Mouse (Mus musculus) layer of hippocampus, postnatal 14 days (tissue): ENCODE results near the gene Eif4g1. TPM values are rescaled to one million over a fixed set of nuclear protein-coding genes. Genes with fewer than 3 reads are reported as not detected.

ENCODE experiments used
- DNase-seq, 2 experiments: peaks; one replicate each; pipeline ENCODE4 v3.0.0; 2021 to 2022; ENCODE audit warnings: low spot score in 2 of 2, mixed read lengths in 1 of 2
- total RNA-seq, 2 experiments: library from RNA; stranded (reverse); gene quantifications; 2 replicates each; pipeline ENCODE4 v1.2.3; 2021

Gene Eif4g1
- total RNA-seq, 2 experiments from 2014 or later, result 336 to 340 TPM

DNA sequence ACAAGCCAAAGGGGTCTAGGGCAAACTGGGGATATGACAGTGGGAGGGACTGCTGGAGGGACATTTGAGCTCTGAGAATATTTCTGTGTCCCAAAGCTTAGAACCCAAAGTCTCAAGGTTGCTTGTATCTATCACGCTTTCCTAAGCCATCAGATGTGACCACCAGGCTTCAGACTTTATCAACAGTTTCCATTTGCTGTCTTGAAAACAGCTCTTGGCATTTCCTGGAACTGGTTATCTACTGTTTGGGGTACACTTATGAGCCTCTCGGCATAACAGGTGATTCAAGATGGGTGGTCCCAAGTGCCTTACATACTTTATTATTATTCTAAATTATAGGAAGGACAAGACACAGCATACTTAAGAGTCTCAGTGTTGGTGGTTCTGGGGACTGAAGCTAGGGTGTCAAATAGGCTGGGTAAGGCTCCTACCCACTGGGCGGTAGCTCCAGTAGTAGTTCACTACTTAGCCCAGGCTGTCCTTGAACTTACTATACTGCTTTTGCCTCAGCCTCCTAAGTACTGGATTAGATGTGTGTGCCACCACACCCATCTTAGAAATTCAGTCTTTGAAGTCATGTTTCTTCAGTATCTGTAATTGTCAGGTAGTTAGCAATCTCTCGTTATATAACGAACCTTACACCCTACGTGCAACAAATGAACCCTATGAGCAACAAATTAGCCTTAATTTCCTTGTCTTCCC is 35.7 kb downstream of the Eif4g1 start:
- DNase-seq, result peak in 1 of 2 experiments; percentile 12

DNA sequence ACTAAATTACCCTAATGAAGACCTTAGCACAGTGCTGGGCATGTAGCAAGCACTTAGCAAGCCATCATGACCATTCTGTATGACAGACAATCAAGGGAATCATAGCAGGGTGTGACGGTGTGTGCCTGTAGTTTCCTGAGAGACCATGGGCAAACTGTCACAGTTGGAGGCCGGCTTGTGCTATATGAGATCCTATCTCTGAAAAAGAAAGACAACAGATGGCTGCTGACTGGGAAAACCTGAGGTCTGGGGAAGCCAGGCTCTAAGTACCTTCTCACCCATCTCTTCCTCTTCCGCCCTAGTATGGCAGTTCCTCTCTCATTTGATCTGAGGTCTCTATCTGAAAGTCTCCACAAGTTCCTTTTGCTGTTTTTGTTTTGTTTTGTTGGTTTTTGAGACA is 37.7 kb downstream of the Eif4g1 start:
- DNase-seq, result peak in 1 of 2 experiments; percentile 16

- DNase-seq, result peak; percentile 45 to 59
These were observed 38.4 kb downstream of the Eif4g1 start for GRCm38 (mm10) chr16:20706407-20707055.

- peak in 1 of 2 experiments; percentile 22 for DNase-seq
These were observed 40.3 kb downstream of the Eif4g1 start for GRCm38 (mm10) chr16:20708220-20708938.

- DNase-seq, result peak; percentile 50
These were observed 41.0 kb downstream of the Eif4g1 start for GRCm38 (mm10) chr16:20708939-20709734.

- DNase-seq, result peak in 1 of 2 experiments; percentile 13
These were observed 42.3 kb downstream of the Eif4g1 start for GRCm38 (mm10) chr16:20710370-20710769.

GRCm38 (mm10) chr16:20710810-20711209 is 42.7 kb downstream of the Eif4g1 start:
- peak in 1 of 2 experiments; percentile 22 for DNase-seq

GRCm38 (mm10) chr16:20712190-20712589 is 44.1 kb downstream of the Eif4g1 start:
- DNase-seq, result peak in 1 of 2 experiments; percentile 13

DNA sequence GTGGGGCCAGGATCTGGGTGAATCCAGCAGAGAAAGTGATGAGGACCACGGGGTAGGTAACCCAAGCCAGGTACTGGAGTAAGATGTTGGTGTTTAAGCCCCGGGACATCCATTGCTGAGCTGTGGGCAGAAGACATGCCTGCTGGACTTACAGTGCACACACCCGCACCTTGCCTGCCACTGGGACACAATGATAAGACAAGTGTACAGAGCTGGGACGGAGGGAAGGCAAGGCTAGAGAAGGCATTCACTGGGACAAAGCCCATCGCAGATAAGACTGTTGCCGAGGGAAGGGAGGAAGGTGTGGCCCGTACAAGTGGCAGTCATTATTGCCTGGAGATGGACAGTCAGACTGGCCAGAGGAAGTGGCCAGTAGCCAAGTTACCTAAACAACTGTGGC is 44.8 kb downstream of the Eif4g1 start:
- peak in 1 of 2 experiments; percentile 9 for DNase-seq

GRCm38 (mm10) chr16:20714307-20715080 is 46.4 kb downstream of the Eif4g1 start:
- peak in 1 of 2 experiments; percentile 20 for DNase-seq

DNA sequence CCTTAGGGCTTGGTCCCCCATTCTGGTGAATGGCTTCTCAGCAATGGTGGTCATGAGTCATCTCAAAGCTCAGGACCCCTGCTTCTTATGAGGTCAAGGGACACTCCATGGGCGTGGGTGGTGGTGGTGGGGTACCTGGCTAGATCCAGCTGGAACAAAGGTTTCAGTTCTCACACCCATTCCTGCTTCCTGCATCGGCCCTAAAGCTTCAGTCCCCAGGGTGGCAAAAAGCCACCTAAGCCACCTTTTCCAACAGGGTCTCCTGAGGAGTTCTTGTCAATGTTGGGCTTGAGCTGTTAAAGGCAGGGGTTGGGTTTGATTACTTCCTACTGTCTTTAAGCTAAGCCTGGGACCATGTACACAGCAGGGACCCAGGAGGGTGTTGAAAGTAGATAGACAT is 47.0 kb downstream of the Eif4g1 start:
- no peak for DNase-seq

- DNase-seq, result no peak
These were observed 47.5 kb downstream of the Eif4g1 start for GRCm38 (mm10) chr16:20715566-20715965.

DNA sequence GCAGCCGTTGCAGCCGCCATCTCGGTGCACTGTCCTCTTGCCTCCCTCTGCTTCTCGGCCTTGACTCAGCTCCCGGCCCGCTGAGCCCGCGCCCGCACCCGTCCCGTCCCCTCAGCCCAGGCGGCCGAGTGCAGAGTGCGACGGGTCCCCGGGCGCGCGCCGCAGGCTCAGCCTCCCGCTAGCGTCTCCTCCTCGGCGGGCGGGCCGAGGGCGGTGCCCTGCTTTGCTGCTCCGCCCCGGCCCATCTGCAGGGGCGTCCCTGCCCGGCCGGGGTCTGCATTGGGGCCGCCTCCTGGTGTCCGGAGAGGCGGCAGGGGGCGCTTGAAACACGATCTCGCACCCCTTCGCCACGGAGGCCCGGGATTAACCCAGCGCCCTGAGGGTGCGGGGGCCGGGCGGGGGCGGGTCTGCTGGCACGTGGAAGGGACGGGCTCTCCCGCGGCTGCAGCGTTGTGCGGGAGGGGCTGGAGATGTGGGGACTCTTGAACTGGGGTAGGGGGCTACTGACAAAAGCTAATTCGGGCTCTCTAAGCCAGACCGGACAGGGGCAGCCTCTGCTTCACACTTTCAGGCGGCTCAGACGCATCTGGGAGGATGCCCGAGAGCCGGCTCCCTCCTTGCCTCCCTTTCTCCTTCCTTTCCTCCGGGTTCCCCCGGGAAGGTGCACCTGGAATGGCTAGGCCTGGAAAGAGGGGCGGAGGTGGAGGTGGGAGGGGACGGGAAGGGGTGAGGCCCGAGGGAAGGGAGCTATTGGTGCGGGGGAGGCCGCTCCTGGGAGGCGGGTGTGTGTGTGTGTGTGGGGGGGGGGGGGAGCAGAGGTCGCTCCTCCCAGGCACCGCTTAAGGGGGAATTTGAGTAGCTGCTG is 48.1 kb downstream of the Eif4g1 start:
- peak; percentile 81 to 82 for DNase-seq

- no peak for DNase-seq
These were observed 48.7 kb downstream of the Eif4g1 start for GRCm38 (mm10) chr16:20716841-20717180.

GRCm38 (mm10) chr16:20717181-20717977 is 49.3 kb downstream of the Eif4g1 start, which contains the start of the genes Polr2h and Clcn2:
Polr2h (plus strand) TSS chr16:20717665.
Clcn2 (minus strand) TSS chr16:20717746.
- peak; percentile 96 to 98 for DNase-seq

DNA sequence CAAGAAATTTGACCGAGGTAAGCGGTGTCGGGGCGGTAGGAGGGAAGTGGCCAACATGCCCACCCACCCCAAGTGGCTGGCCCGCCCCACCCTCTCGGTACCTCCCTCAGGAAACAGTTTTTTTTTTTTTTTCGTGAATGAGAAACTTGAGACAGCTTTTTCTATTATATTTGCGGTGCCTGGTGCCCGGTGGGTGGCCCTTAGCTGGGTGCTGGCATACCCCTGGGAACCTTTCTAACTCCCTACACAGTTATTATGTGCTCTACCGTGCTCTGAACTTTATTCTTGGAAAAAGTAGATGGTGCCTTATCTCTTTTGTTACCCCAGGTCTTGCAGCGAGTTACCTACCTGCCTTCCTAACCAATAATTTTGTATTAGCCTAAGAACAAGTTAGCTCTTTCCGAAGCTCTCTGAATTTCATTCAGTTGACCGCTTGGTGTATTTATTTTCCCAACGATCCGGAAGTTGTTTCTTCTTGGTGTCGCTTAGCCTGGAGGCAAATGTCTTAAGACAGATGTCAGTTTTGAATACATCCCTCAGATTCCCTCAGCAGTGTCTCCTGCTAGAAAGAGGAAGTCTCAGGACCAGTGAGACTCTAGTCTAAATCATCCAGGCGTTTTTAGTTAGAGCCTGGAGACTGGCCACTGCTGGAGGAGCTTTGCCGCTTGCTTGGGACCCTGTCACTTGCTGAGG is 50.0 kb downstream of the Eif4g1 start:
- DNase-seq, result no peak

GRCm38 (mm10) chr16:20721808-20722207 is 53.7 kb downstream of the Eif4g1 start:
- no peak for DNase-seq

DNA sequence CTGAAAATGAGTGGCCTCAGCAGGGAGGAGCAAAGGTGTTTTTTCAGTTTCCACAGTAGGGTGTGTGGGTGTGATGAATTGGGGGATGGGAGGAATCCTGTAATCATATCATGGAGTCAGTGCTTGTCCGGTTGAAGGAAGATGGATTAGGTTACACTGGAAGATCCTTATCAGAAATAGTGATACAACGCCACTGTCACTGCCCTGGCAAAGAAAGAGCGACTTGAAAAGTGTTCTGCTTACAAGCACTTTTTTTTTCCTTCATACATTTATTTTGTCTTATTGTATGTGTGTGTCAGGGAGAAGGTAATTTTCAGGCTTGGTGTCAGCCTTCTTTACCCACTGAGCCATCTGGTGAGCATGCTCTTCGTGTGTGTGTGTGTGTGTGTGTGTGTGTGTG is 54.6 kb downstream of the Eif4g1 start:
- DNase-seq, result no peak
